Mouse (Mus musculus): ENCODE data around the gene Spaca9.

GRCm38 (mm10) chr2:28747705-28748104 lies 48.2 kb upstream of the Spaca9 start:
- TF ChIP-seq CTCF (IDR thresholded peaks at IDR 0.05): no peak
- no peak for TF ChIP-seq POLR2A (IDR thresholded peaks at IDR 0.05; ENCODE audit: insufficient read depth, low read depth, low read length)
- no peak for TF ChIP-seq EP300 (IDR thresholded peaks at IDR 0.05; ENCODE audit: insufficient read depth, low read depth, low read length)

Measured in heart, adult 2 months (tissue).